Mouse (Mus musculus) G1E (cell line): ENCODE data around the gene Ccl27b.
"Not testable (repeated sequence)": the region's sequence is repeated elsewhere in the genome, so short reads cannot be mapped to it uniquely, and the experiment has no call there.

Source experiments
- CTCF ChIP-seq: IDR thresholded peaks from 2 replicates; pipeline ENCODE4 v1.5.1; 2012; ENCODE audit warnings: low read depth, low read length, inconsistent platforms, mixed read lengths
- GATA1 ChIP-seq: IDR thresholded peaks from 2 replicates; pipeline ENCODE4 v1.6.1; 2012; ENCODE audit warnings: borderline replicate concordance, low read length, inconsistent platforms, mixed read lengths
- GATA2 ChIP-seq: IDR thresholded peaks from 2 replicates; pipeline ENCODE4 v1.6.1; 2012; ENCODE audit warnings: low read depth, low read length, inconsistent platforms, borderline replicate concordance
- POLR2AphosphoS5 ChIP-seq: IDR thresholded peaks from 2 replicates; pipeline ENCODE4 v1.6.1; 2012; ENCODE audit warnings: low read depth, low read length, inconsistent platforms; ENCODE audit not compliant: insufficient replicate concordance
- TAL1 ChIP-seq: conservative IDR thresholded peaks from 2 replicates; pipeline ENCODE4 v1.6.1; 2012; ENCODE audit warnings: low read depth, low read length, inconsistent platforms, mixed read lengths

DNA sequence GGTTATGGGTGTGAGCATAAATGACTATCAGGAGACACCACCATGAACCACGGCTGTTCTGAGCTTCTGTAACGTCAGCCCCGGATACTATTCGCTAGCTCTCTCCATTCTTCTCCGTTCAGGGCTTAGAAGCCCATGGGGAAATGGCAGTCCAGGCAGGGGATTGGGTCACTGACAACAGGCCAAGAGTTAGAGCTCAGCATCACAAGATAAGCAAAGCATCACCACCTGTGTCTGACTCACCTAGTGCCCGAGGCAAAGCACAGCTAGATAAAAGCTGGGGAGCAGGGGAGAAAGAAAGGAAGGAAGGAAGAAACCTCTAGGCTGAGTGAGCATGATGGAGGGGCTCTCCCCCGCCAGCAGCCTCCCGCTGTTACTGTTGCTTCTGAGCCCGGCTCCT, at the start of gene Ccl27b:
- TF ChIP-seq CTCF, GATA1, POLR2AphosphoS5, TAL1, GATA2: not testable (repeated sequence)
